10 mouse cellular contexts compared by ENCODE assay signal in genomic region chr16:24056885-24057531, GRCm38 (mm10).
A peak's percentile ranks its signal among the peaks of the same experiment; 100 is the strongest.
DNase-seq lines count a peak whose midpoint lies in the region; ATAC-seq and TF ChIP-seq lines count a peak whose summit lies in the region.
"Had no signal": no experiment of that assay in that cellular context is flagged by ENCODE, and none has a peak within 500 bp of the region (broad histone marks: within the 10 kb centered on the region; RNA-seq: fewer than 3 reads in every experiment).

No protein-coding gene starts in this region.

- no peak overlapping the region for H3K4me3 ChIP-seq in liver, embryonic 15.5 days (replicated peaks)
- H3K4me3 ChIP-seq in stomach, embryonic 16.5 days (replicated peaks; ENCODE audit: low read length): no peak overlapping the region
- H3K4me3 ChIP-seq in forebrain, postnatal 0 days (ENCODE audit: low read depth, low read length): no peak overlapping the region
- H3K4me3 ChIP-seq: left cerebral cortex, adult 2 months; neural tube, embryonic 12.5 days had no signal

- no peaks in the 10 kb centered on the region for H3K9me3 ChIP-seq in liver, embryonic 15.5 days (replicated peaks)
- no peaks in the 10 kb centered on the region for H3K9me3 ChIP-seq in stomach, embryonic 16.5 days (replicated peaks; ENCODE audit: control insufficient read depth, low read length)
- no peaks in the 10 kb centered on the region for H3K9me3 ChIP-seq in forebrain, postnatal 0 days (ENCODE audit: low read length)
- H3K9me3 ChIP-seq: neural tube, embryonic 12.5 days had no signal

- H3K9ac ChIP-seq in liver, embryonic 15.5 days: no peak overlapping the region
- H3K9ac ChIP-seq in stomach, embryonic 16.5 days (ENCODE audit: low read length): no peak overlapping the region
- H3K9ac ChIP-seq in forebrain, postnatal 0 days: no peak overlapping the region
- H3K9ac ChIP-seq: neural tube, embryonic 12.5 days had no signal

- H3K27me3 ChIP-seq in liver, embryonic 15.5 days: no peaks in the 10 kb centered on the region
- no peaks in the 10 kb centered on the region for H3K27me3 ChIP-seq in stomach, embryonic 16.5 days (ENCODE audit: control insufficient read depth, insufficient read depth, low read length)
- H3K27me3 ChIP-seq in forebrain, postnatal 0 days (ENCODE audit: insufficient read depth, low read length): no peaks in the 10 kb centered on the region
- H3K27me3 ChIP-seq: neural tube, embryonic 12.5 days had no signal

- H3K36me3 ChIP-seq in liver, embryonic 15.5 days (replicated peaks): no peaks in the 10 kb centered on the region
- H3K36me3 ChIP-seq in stomach, embryonic 16.5 days (ENCODE audit: control insufficient read depth, insufficient read depth, low read length): no peaks in the 10 kb centered on the region
- no peaks in the 10 kb centered on the region for H3K36me3 ChIP-seq in forebrain, postnatal 0 days (ENCODE audit: insufficient read depth)
- H3K36me3 ChIP-seq: neural tube, embryonic 12.5 days had no signal

- H3K27ac ChIP-seq in liver, embryonic 15.5 days (replicated peaks): peak overlapping the region; percentile 48
- peak overlapping the region; percentile 88 for H3K27ac ChIP-seq in stomach, embryonic 16.5 days (ENCODE audit: low read length)
- no peak overlapping the region for H3K27ac ChIP-seq in forebrain, postnatal 0 days (ENCODE audit: low read depth, low read length)
- H3K27ac ChIP-seq: left cerebral cortex, adult 2 months; neural tube, embryonic 12.5 days had no signal

- peak; percentile 30 to 44 for DNase-seq in urinary bladder, adult 18-20 months (ENCODE audit: low spot score in 2 of 2)
- DNase-seq in urinary bladder, postnatal 4 days (ENCODE audit: low spot score in 2 of 2): no peak
- DNase-seq in kidney, adult 18-20 months: peak; percentile 56
- no peak for DNase-seq in right cerebral cortex, postnatal 14 days
- no peak for DNase-seq in forebrain, postnatal 0 days
- no peak for DNase-seq in spleen, postnatal 4 days (ENCODE audit: low spot score in 2 of 2)

- no peak; the same call in 1 of the 2 replicates for ATAC-seq in liver, embryonic 15.5 days (ENCODE audit: insufficient read depth)
- peak; percentile 84 for ATAC-seq in stomach, embryonic 16.5 days (ENCODE audit: insufficient read depth, low FRiP score)
- ATAC-seq in forebrain, postnatal 0 days: no peak

- peaks cover 11% of the 10 kb centered on the region for H3K4me1 ChIP-seq in liver, embryonic 15.5 days (replicated peaks)
- H3K4me1 ChIP-seq in stomach, embryonic 16.5 days (ENCODE audit: control insufficient read depth, insufficient read depth, low read length): peaks cover 20% of the 10 kb centered on the region
- H3K4me1 ChIP-seq in forebrain, postnatal 0 days (ENCODE audit: insufficient read depth): no peaks in the 10 kb centered on the region
- H3K4me1 ChIP-seq: neural tube, embryonic 12.5 days had no signal

- TF ChIP-seq CTCF in forebrain, postnatal 0 days (IDR thresholded peaks at IDR 0.05; ENCODE audit: low read depth): no peak

- 37% methylated on average over 11 of the region's 11 CpGs for WGBS in liver, embryonic 15.5 days (ENCODE audit: insufficient replicate concordance)
- 14% methylated on average over 11 of the region's 11 CpGs for WGBS in stomach, embryonic 16.5 days
- WGBS in forebrain, postnatal 0 days: 39% methylated on average over 11 of the region's 11 CpGs

- H3K4me2 ChIP-seq in liver, embryonic 15.5 days: no peak overlapping the region
- H3K4me2 ChIP-seq in stomach, embryonic 16.5 days (ENCODE audit: low read depth, low read length): peak overlapping the region; percentile 25
- H3K4me2 ChIP-seq in forebrain, postnatal 0 days (ENCODE audit: low read depth): no peak overlapping the region
- H3K4me2 ChIP-seq: neural tube, embryonic 12.5 days had no signal

Comparison
In these comparisons a context has a peak if more than half of its experiments do, and no peak if none do; other contexts are left out.
1. DNase-seq: peak in urinary bladder, adult 18-20 months (2 of 2) and kidney, adult 18-20 months (single experiment); none in urinary bladder, postnatal 4 days (0 of 2), right cerebral cortex, postnatal 14 days (single experiment), forebrain, postnatal 0 days (single experiment) and spleen, postnatal 4 days (0 of 2).